Mouse (Mus musculus) spleen, adult 2 months (tissue): ENCODE data around the gene Mcoln2.

ENCODE experiments used
- CTCF ChIP-seq: fragments of 200-500 bp; IDR thresholded peaks from 2 replicates; pipeline ENCODE4 v1.5.1; 2011; ENCODE audit warnings: mild to moderate bottlenecking, inconsistent platforms; ENCODE audit not compliant: insufficient read depth, insufficient read length, insufficient replicate concordance; ENCODE audit errors: extremely low read depth
- POLR2A ChIP-seq: fragments of 200-500 bp; IDR thresholded peaks from 2 replicates; pipeline ENCODE4 v1.6.1; 2011; ENCODE audit warnings: low read depth, low read length, inconsistent platforms

DNA sequence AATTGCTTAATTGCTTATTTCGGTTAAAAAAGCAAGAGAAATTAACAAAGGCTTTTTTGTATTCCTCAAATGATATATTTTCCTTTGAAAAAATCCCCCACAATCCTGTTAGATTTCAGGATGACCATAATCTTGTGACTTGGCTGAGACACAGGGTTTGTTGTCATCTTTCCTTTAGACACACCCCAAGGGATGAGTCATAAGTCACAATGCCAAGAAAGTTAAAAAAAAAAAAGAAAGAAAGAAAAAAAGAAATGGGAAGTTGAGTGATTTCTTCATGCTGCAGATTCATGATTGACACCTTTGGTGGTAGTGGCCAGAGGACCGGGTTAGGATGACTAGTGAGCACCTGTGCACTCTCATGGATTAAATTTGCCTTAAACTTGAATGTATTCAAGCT lies 39.3 kb upstream of the Mcoln2 start:
- TF ChIP-seq POLR2A: no peak
- no peak for TF ChIP-seq CTCF
